Mouse (Mus musculus) small intestine, adult 2 months (tissue): Measurements from ENCODE around the gene Slc26a11. TPM values are rescaled to one million over a fixed set of nuclear protein-coding genes. Genes with fewer than 3 reads are reported as not detected.
A peak's percentile ranks its signal among the peaks of the same experiment; 100 is the strongest.

ENCODE experiments used
- H3K27ac ChIP-seq: fragments of 200-500 bp; 2 replicates; pipeline ENCODE4 v1.5.1; 2012; ENCODE audit warnings: low read depth, low read length, control low read depth, inconsistent platforms; ENCODE audit not compliant: insufficient read depth
- H3K27me3 ChIP-seq: fragments of 200-500 bp; 2 replicates; pipeline ENCODE4 v1.6.1; 2012; ENCODE audit warnings: mild to moderate bottlenecking, moderate library complexity, low read length, inconsistent platforms; ENCODE audit not compliant: control insufficient read depth, insufficient read depth
- H3K36me3 ChIP-seq: fragments of 200-500 bp; 2 replicates; pipeline ENCODE4 v1.6.1; 2012; ENCODE audit warnings: mild to moderate bottlenecking, low read length, control low read depth, inconsistent platforms; ENCODE audit not compliant: control insufficient read depth, insufficient read depth
- H3K4me1 ChIP-seq: fragments of 200-500 bp; 2 replicates; pipeline ENCODE4 v1.6.1; 2012; ENCODE audit warnings: low read length, inconsistent platforms, mixed read lengths; ENCODE audit not compliant: control insufficient read depth, insufficient read depth, insufficient read length
- H3K4me3 ChIP-seq: fragments of 200-500 bp; 2 replicates; pipeline ENCODE4 v1.5.1; 2012; ENCODE audit warnings: low read depth, mild to moderate bottlenecking, control low read depth, inconsistent platforms, low read length, moderate library complexity
- CTCF ChIP-seq: fragments of 200-500 bp; IDR thresholded peaks from 2 replicates; pipeline ENCODE4 v1.5.1; 2012; ENCODE audit warnings: low read depth, mild to moderate bottlenecking, control low read depth, inconsistent platforms, low read length, moderate library complexity, mixed read lengths; ENCODE audit not compliant: insufficient replicate concordance, insufficient read length; ENCODE audit errors: extremely low read depth
- POLR2A ChIP-seq: fragments of 200-500 bp; IDR thresholded peaks from 2 replicates; pipeline ENCODE4 v1.6.1; 2012; ENCODE audit warnings: low read depth, mild to moderate bottlenecking, control low read depth, inconsistent platforms, low read length, moderate library complexity
- WGBS: fragments of 180-500 bp; shearing (Covaris S2); methylation state at CpG from one replicate; pipeline ENCODE4 v1.1.7; 2018; 5-methylcytosine and 5-hydroxymethylcytosine counted together
- polyA plus RNA-seq: library from polyadenylated mRNA; depleted of rRNA; stranded (reverse); fragments of >200 nt; gene quantifications from 2 replicates; pipeline ENCODE4 v1.2.3, GENCODE M21; 2012

Gene Slc26a11
- polyA plus RNA-seq, 1 experiment: 17.3 TPM

- TF ChIP-seq CTCF (no peak), POLR2A (peak; percentile 29)
- Histone ChIP-seq H3K27ac (peak overlapping the region; percentile 88), H3K36me3 (peaks cover 12% of the 10 kb centered on the region; the same call in 1 of the 2 replicates), H3K27me3 (no peaks in the 10 kb centered on the region), H3K4me1 (peaks cover 17% of the 10 kb centered on the region), H3K4me3 (peak overlapping the region; percentile 51)
- WGBS: 7% methylated on average over 12 of the region's 12 CpGs
Observed at GRCm38 (mm10) chr11:119392001-119392614, 36.8 kb downstream of the Slc26a11 start.

- Histone ChIP-seq H3K4me1 (peaks cover 17% of the 10 kb centered on the region), H3K27ac (peak within 1 kb of the TSS; percentile 94), H3K36me3 (peaks cover 13% of the 10 kb centered on the region), H3K4me3 (peak within 1 kb of the TSS; percentile 84), H3K27me3 (no peaks in the 10 kb centered on the region)
- under 1% methylated on average over 19 of the region's 19 CpGs for WGBS
- peak; percentile 36; the same call in 1 of the 2 replicates for TF ChIP-seq CTCF
- peak; percentile 91 for TF ChIP-seq POLR2A
Observed at GRCm38 (mm10) chr11:119392800-119393482, 37.6 kb downstream of the Slc26a11 start, which contains the start of gene Rnf213. Gene Rnf213 (plus strand): TSS chr11:119393100.

- H3K4me3 ChIP-seq: peak overlapping the region; percentile 84
- no peaks in the 10 kb centered on the region for H3K27me3 ChIP-seq
- peaks cover 18% of the 10 kb centered on the region for H3K36me3 ChIP-seq
- peak overlapping the region; percentile 94 for H3K27ac ChIP-seq
- H3K4me1 ChIP-seq: peaks cover 17% of the 10 kb centered on the region
- 1% methylated on average over 7 of the region's 7 CpGs for WGBS
- TF ChIP-seq CTCF (no peak), POLR2A (no peak)
Observed at GRCm38 (mm10) chr11:119393483-119393804, 38.1 kb downstream of the Slc26a11 start.

GRCm38 (mm10) chr11:119394210-119394609 lies 38.9 kb downstream of the Slc26a11 start:
- 22% methylated on average over 6 of the region's 6 CpGs for WGBS
- Histone ChIP-seq H3K4me3 (peak overlapping the region; percentile 84), H3K27ac (peak overlapping the region; percentile 94), H3K4me1 (peaks cover 17% of the 10 kb centered on the region), H3K27me3 (no peaks in the 10 kb centered on the region), H3K36me3 (peaks cover 22% of the 10 kb centered on the region)
- TF ChIP-seq POLR2A (no peak), CTCF (no peak)

- WGBS: 65% methylated on average over 7 of the region's 7 CpGs
- Histone ChIP-seq H3K4me1 (peaks cover 12% of the 10 kb centered on the region), H3K27ac (no peak overlapping the region), H3K27me3 (no peaks in the 10 kb centered on the region), H3K36me3 (peaks cover 27% of the 10 kb centered on the region), H3K4me3 (peak overlapping the region; percentile 84)
- TF ChIP-seq POLR2A (no peak), CTCF (no peak)
Observed at GRCm38 (mm10) chr11:119395394-119395793, 40.0 kb downstream of the Slc26a11 start.

- no peaks in the 10 kb centered on the region for H3K27me3 ChIP-seq
- no peak for TF ChIP-seq CTCF
- no peak for TF ChIP-seq POLR2A
- H3K27ac ChIP-seq: no peak overlapping the region
- 73% methylated on average over 13 of the region's 13 CpGs for WGBS
- peaks cover 31% of the 10 kb centered on the region for H3K36me3 ChIP-seq
- H3K4me1 ChIP-seq: peaks cover 12% of the 10 kb centered on the region
- H3K4me3 ChIP-seq: peak overlapping the region; percentile 5
Observed at GRCm38 (mm10) chr11:119395931-119396330, 40.6 kb downstream of the Slc26a11 start.

- peaks cover 34% of the 10 kb centered on the region for H3K36me3 ChIP-seq
- H3K4me3 ChIP-seq: peak overlapping the region; percentile 5; the same call in 1 of the 2 replicates
- WGBS: 90% methylated on average over 7 of the region's 7 CpGs
- peaks cover 11% of the 10 kb centered on the region for H3K4me1 ChIP-seq
- no peak for TF ChIP-seq POLR2A
- TF ChIP-seq CTCF: no peak
- no peaks in the 10 kb centered on the region for H3K27me3 ChIP-seq
- no peak overlapping the region for H3K27ac ChIP-seq
Observed at GRCm38 (mm10) chr11:119396461-119396860, 41.1 kb downstream of the Slc26a11 start.
